ENCODE assay signal across 16 mouse cellular contexts in the genomic region with DNA sequence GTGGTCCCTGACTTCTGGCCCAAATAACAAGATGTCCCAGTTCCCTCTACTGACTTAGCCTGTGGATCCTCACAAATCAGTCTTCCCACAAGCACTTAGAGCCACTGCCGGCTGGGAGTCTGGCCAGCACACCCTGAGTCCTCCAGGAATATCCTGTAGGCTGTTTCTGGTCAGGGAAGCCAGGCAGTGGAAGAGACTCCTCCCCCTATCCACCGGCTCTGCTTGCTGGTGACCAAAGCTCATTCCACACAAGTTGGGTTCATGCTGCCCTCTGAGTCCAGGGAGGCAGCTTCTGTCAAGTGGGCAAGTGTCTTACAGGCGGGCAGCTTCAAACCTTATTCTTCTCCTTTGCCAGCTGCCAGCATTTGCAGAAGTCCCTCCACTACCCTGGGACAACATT.
"Had no signal": no experiment of that assay in that cellular context is flagged by ENCODE, and none has a peak within 500 bp of the region (broad histone marks: within the 10 kb centered on the region; RNA-seq: fewer than 3 reads in every experiment).

No protein-coding gene starts in this region.

- DNase-seq: liver; lung, adult 18-20 months; lung, postnatal 10 days; lung, postnatal 36 days; midbrain, embryonic 14.5 days; thymus, adult 2 months; thymus, postnatal 14 days; thymus, postnatal 4 days had no signal

- H3K9ac ChIP-seq: intestine, embryonic 15.5 days; limb, embryonic 13.5 days; liver, embryonic 12.5 days; liver, embryonic 15.5 days; lung, embryonic 15.5 days had no signal

- ATAC-seq: intestine, embryonic 15.5 days; liver, embryonic 12.5 days had no signal

- H3K27me3 ChIP-seq: intestine, embryonic 15.5 days; limb, embryonic 13.5 days; liver, embryonic 12.5 days; liver, embryonic 15.5 days; lung, embryonic 15.5 days had no signal

- H3K27ac ChIP-seq: intestine, embryonic 15.5 days; kidney, postnatal 0 days; limb, embryonic 10.5 days; limb, embryonic 13.5 days; liver, embryonic 12.5 days; liver, embryonic 15.5 days; lung, embryonic 15.5 days had no signal

- H3K4me2 ChIP-seq: intestine, embryonic 15.5 days; limb, embryonic 13.5 days; liver, embryonic 12.5 days; liver, embryonic 15.5 days; lung, embryonic 15.5 days; midbrain, embryonic 11.5 days had no signal

- H3K9me3 ChIP-seq: intestine, embryonic 15.5 days; limb, embryonic 10.5 days; limb, embryonic 13.5 days; liver, embryonic 12.5 days; liver, embryonic 15.5 days; lung, embryonic 15.5 days had no signal

- H3K36me3 ChIP-seq: intestine, embryonic 15.5 days; limb, embryonic 10.5 days; limb, embryonic 13.5 days; liver, embryonic 12.5 days; liver, embryonic 15.5 days; lung, embryonic 15.5 days had no signal

- H3K4me3 ChIP-seq: intestine, embryonic 15.5 days; limb, embryonic 10.5 days; limb, embryonic 13.5 days; liver, embryonic 12.5 days; liver, embryonic 15.5 days; lung, embryonic 15.5 days had no signal

- H3K4me1 ChIP-seq: intestine, embryonic 15.5 days; limb, embryonic 13.5 days; liver, embryonic 12.5 days; liver, embryonic 15.5 days; lung, embryonic 15.5 days had no signal
